Mouse (Mus musculus) hindbrain, postnatal 0 days (tissue): Measurements from ENCODE around the gene Tram2. TPM values are rescaled to one million over a fixed set of nuclear protein-coding genes. Genes with fewer than 3 reads are reported as not detected.

Experiments
- ATAC-seq: fragments of 200-750 bp; cut with Nextera tagmentation; 2 replicates; pipeline ENCODE4 v1.8.0; 2017; ENCODE audit warnings: mild to moderate bottlenecking, moderate TSS enrichment, moderate library complexity
- DNase-seq: peaks from one replicate; pipeline ENCODE4 v3.0.0-alpha.2; 2015; ENCODE audit warnings: low spot score
- H3K27ac ChIP-seq: fragments of 300-500 bp; sonication (generic); 2 replicates; pipeline ENCODE4 v1.5.1; 2014; ENCODE audit warnings: mild to moderate bottlenecking
- H3K27me3 ChIP-seq: fragments of 300-500 bp; sonication (generic); 2 replicates; pipeline ENCODE4 v1.6.1; 2014; ENCODE audit warnings: low read length, mixed read lengths; ENCODE audit not compliant: insufficient read depth
- H3K36me3 ChIP-seq: fragments of 300-500 bp; sonication (generic); 2 replicates; pipeline ENCODE4 v1.6.1; 2014; ENCODE audit warnings: low read length, mixed read lengths; ENCODE audit not compliant: insufficient read depth
- H3K4me1 ChIP-seq: fragments of 300-500 bp; sonication (generic); 2 replicates; pipeline ENCODE4 v1.6.1; 2014; ENCODE audit warnings: antibody characterized with exemption, low read length, mixed read lengths; ENCODE audit not compliant: insufficient read depth
- H3K4me2 ChIP-seq: fragments of 300-500 bp; sonication (generic); 2 replicates; pipeline ENCODE4 v1.6.1; 2014; ENCODE audit warnings: low read depth, mild to moderate bottlenecking, low read length, moderate library complexity, mixed read lengths
- H3K4me3 ChIP-seq: fragments of 300-500 bp; sonication (generic); 2 replicates; pipeline ENCODE4 v1.5.1; 2014; ENCODE audit warnings: low read length
- H3K9ac ChIP-seq: fragments of 300-500 bp; sonication (generic); replicated peaks from 2 replicates; pipeline ENCODE4 v1.6.1; 2014; ENCODE audit warnings: mild to moderate bottlenecking, low read length, moderate library complexity, mixed read lengths
- H3K9me3 ChIP-seq: fragments of 300-500 bp; sonication (generic); 2 replicates; pipeline ENCODE4 v1.6.1; 2016; ENCODE audit warnings: low read length, mixed read lengths
- CTCF ChIP-seq: IDR thresholded peaks from 2 replicates; pipeline ENCODE4 v1.5.1; 2016; ENCODE audit warnings: antibody characterized with exemption, control low read depth, low read depth
- WGBS: fragments of 180-500 bp; shearing (Covaris S2); extraction: QIAGEN DNeasy Blood & Tissue Kit; methylation state at CpG from one replicate; pipeline ENCODE4 v1.1.7; 2014; 5-methylcytosine and 5-hydroxymethylcytosine counted together
- polyA plus RNA-seq: library from polyadenylated mRNA; unstranded; fragments of >200 nt; fragmentation: Nextera tagmentation; extraction: Ambion mirVana; gene quantifications from 2 replicates; pipeline ENCODE4 v1.2.1, GENCODE M21; 2015
- total RNA-seq: library from RNA; depleted of rRNA; stranded (reverse); fragments of >200 nt; gene quantifications from 2 replicates; pipeline ENCODE4 v1.2.3, GENCODE M21; 2014

Tram2 gene
- total and polyA plus RNA-seq, 2 experiments from 2014 or later, result 1.5 to 1.7 TPM

- Histone ChIP-seq H3K4me1 (no peaks in the 10 kb centered on the region), H3K36me3 (no peaks in the 10 kb centered on the region), H3K4me2 (no peak overlapping the region), H3K9me3 (no peaks in the 10 kb centered on the region), H3K4me3 (no peak overlapping the region), H3K27ac (no peak overlapping the region), H3K9ac (no peak overlapping the region), H3K27me3 (no peaks in the 10 kb centered on the region)
- DNase-seq (no peak), ATAC-seq (no peak)
- WGBS, result 80% methylated on average over 4 of the region's 4 CpGs
- TF ChIP-seq CTCF, result no peak
Observed at GRCm38 (mm10) chr1:21094644-21095215, 15.7 kb upstream of the Tram2 start.

GRCm38 (mm10) chr1:21089661-21090117, 10.7 kb upstream of the Tram2 start:
- no peak overlapping the region for H3K27ac ChIP-seq
- H3K9ac ChIP-seq, result no peak overlapping the region
- no peaks in the 10 kb centered on the region for H3K9me3 ChIP-seq
- TF ChIP-seq CTCF, result no peak
- no peaks in the 10 kb centered on the region for H3K36me3 ChIP-seq
- no peak overlapping the region for H3K4me3 ChIP-seq
- no peaks in the 10 kb centered on the region for H3K4me1 ChIP-seq
- DNase-seq (peak; percentile 39), ATAC-seq (no peak)
- WGBS, result 49% methylated on average over 6 of the region's 6 CpGs
- H3K27me3 ChIP-seq, result no peaks in the 10 kb centered on the region
- H3K4me2 ChIP-seq, result no peak overlapping the region

- no peak for TF ChIP-seq CTCF
- Histone ChIP-seq H3K27ac (no peak overlapping the region), H3K4me2 (no peak overlapping the region), H3K4me3 (no peak overlapping the region), H3K36me3 (no peaks in the 10 kb centered on the region), H3K9me3 (no peaks in the 10 kb centered on the region), H3K27me3 (no peaks in the 10 kb centered on the region), H3K9ac (no peak overlapping the region), H3K4me1 (no peaks in the 10 kb centered on the region)
- DNase-seq (no peak), ATAC-seq (no peak)
- WGBS, result 85% methylated on average over 5 of the region's 5 CpGs
Observed at GRCm38 (mm10) chr1:21086291-21086690, 7.3 kb upstream of the Tram2 start.

DNA sequence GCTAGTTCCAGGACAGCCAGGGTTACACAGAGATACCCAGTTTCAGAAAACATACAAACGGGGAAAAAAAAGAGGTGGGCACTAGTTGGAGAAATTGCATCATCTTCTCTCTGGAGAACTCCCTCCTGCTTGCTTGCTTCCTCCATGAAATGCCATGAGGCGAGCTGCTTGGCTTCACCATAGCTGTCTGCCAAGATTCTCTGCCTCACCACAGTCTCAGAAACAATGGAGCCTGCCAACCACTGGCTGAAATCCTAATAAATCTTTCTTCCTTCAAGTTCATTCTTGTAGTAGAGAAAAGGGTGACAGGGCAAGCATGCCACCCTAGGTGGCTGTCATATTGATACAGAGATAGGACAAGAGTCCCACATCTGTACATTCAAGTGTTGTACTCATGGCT, 5.6 kb upstream of the Tram2 start:
- TF ChIP-seq CTCF, result no peak
- H3K27me3 ChIP-seq, result no peaks in the 10 kb centered on the region
- H3K36me3 ChIP-seq, result no peaks in the 10 kb centered on the region
- no peak overlapping the region for H3K9ac ChIP-seq
- no peak overlapping the region for H3K4me2 ChIP-seq
- 52% methylated on average over 2 of the region's 2 CpGs for WGBS
- no peaks in the 10 kb centered on the region for H3K9me3 ChIP-seq
- no peak overlapping the region for H3K27ac ChIP-seq
- no peak overlapping the region for H3K4me3 ChIP-seq
- ATAC-seq (no peak), DNase-seq (peak; percentile 26)
- no peaks in the 10 kb centered on the region for H3K4me1 ChIP-seq

- peak; percentile 39 for TF ChIP-seq CTCF
- H3K9me3 ChIP-seq, result no peaks in the 10 kb centered on the region
- H3K9ac ChIP-seq, result no peak overlapping the region
- 91% methylated on average over 12 of the region's 12 CpGs for WGBS
- ATAC-seq, result no peak
- H3K27me3 ChIP-seq, result no peaks in the 10 kb centered on the region
- H3K36me3 ChIP-seq, result no peaks in the 10 kb centered on the region
- no peak overlapping the region for H3K27ac ChIP-seq
- H3K4me3 ChIP-seq, result no peak overlapping the region
- no peaks in the 10 kb centered on the region for H3K4me1 ChIP-seq
- H3K4me2 ChIP-seq, result no peak overlapping the region
- peak; percentile 23 for DNase-seq
Observed at GRCm38 (mm10) chr1:21080362-21080761, 1.3 kb upstream of the Tram2 start.

- no peak; the same call in 1 of the 2 replicates for TF ChIP-seq CTCF
- Histone ChIP-seq H3K9ac (peak overlapping the region; percentile 71), H3K36me3 (no peaks in the 10 kb centered on the region), H3K4me3 (peak overlapping the region; percentile 68), H3K27ac (peak overlapping the region; percentile 45; the same call in 1 of the 2 replicates), H3K4me2 (peak overlapping the region; percentile 76), H3K27me3 (no peaks in the 10 kb centered on the region), H3K4me1 (peaks cover 9% of the 10 kb centered on the region; the same call in 1 of the 2 replicates), H3K9me3 (no peaks in the 10 kb centered on the region)
- ATAC-seq (peak; percentile 69), DNase-seq (no peak)
- WGBS, result 2% methylated on average over 34 of the region's 36 CpGs
Observed at GRCm38 (mm10) chr1:21078481-21079214, 381 bp downstream of the Tram2 start.

DNA sequence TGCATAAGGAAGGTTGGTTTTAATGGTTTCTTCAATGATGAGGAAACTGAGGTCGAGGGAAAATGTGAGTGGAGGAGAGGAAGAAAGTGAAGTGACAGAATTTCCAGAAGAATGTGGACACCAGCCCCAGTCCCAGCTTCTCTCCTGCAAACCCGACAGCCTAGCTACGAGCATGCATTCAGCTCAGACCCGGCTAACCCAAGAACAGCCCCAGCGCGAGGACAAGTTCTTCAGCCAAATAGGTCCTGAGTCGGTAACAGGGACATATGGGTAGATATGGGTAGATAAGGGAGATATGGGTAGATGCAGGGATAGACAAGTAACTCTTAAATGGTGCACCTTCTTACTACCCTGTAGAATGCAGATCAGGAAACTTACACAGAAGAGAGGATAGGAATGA, 1.4 kb downstream of the Tram2 start:
- Histone ChIP-seq H3K4me1 (peaks cover 9% of the 10 kb centered on the region; the same call in 1 of the 2 replicates), H3K9ac (no peak overlapping the region), H3K27me3 (no peaks in the 10 kb centered on the region), H3K9me3 (no peaks in the 10 kb centered on the region), H3K4me3 (peak overlapping the region; percentile 68; the same call in 1 of the 2 replicates), H3K27ac (no peak overlapping the region), H3K36me3 (no peaks in the 10 kb centered on the region), H3K4me2 (peak overlapping the region; percentile 76)
- no peak for TF ChIP-seq CTCF
- 66% methylated on average over 7 of the region's 7 CpGs for WGBS
- ATAC-seq, result no peak
- DNase-seq, result no peak
